Mouse (Mus musculus) midbrain, embryonic 11.5 days (tissue): Measurements from ENCODE around the gene Gm6592. TPM values are rescaled to one million over a fixed set of nuclear protein-coding genes. Genes with fewer than 3 reads are reported as not detected.
A peak's percentile ranks its signal among the peaks of the same experiment; 100 is the strongest.

Experiments used
- ATAC-seq: fragments of 200-750 bp; cut with Nextera tagmentation; 2 replicates; pipeline ENCODE4 v1.8.0; 2017; ENCODE audit warnings: moderate TSS enrichment, moderate library complexity; ENCODE audit not compliant: low FRiP score
- DNase-seq: peaks from one replicate; pipeline ENCODE4 v3.0.0; 2015; ENCODE audit warnings: low spot score; ENCODE audit errors: missing footprints
- H3K27ac ChIP-seq: fragments of 300-500 bp; sonication (generic); 2 replicates; pipeline ENCODE4 v1.5.1; 2014; ENCODE audit warnings: low read depth, low read length
- H3K27me3 ChIP-seq: fragments of 300-500 bp; sonication (generic); 2 replicates; pipeline ENCODE4 v1.6.1; 2014; ENCODE audit warnings: mild to moderate bottlenecking, low read length, moderate library complexity, mixed read lengths; ENCODE audit not compliant: control insufficient read depth, insufficient read depth
- H3K36me3 ChIP-seq: fragments of 300-500 bp; sonication (generic); 2 replicates; pipeline ENCODE4 v1.6.1; 2014; ENCODE audit warnings: mild to moderate bottlenecking, low read length, moderate library complexity, mixed read lengths; ENCODE audit not compliant: control insufficient read depth, insufficient read depth
- H3K4me1 ChIP-seq: fragments of 300-500 bp; sonication (generic); 2 replicates; pipeline ENCODE4 v1.6.1; 2014; ENCODE audit warnings: low read length; ENCODE audit not compliant: control insufficient read depth, insufficient read depth
- H3K4me2 ChIP-seq: fragments of 300-500 bp; sonication (generic); 2 replicates; pipeline ENCODE4 v1.6.1; 2014; ENCODE audit warnings: mild to moderate bottlenecking, moderate library complexity
- H3K4me3 ChIP-seq: fragments of 300-500 bp; sonication (generic); 2 replicates; pipeline ENCODE4 v1.5.1; 2014; ENCODE audit warnings: low read depth, low read length
- H3K9ac ChIP-seq: fragments of 300-500 bp; sonication (generic); 2 replicates; pipeline ENCODE4 v1.6.1; 2014; ENCODE audit warnings: low read length
- H3K9me3 ChIP-seq: fragments of 300-500 bp; sonication (generic); 2 replicates; pipeline ENCODE4 v1.6.1; 2016; ENCODE audit warnings: low read length; ENCODE audit not compliant: control insufficient read depth
- WGBS: fragments of 180-500 bp; shearing (Covaris S2); extraction: QIAGEN DNeasy Blood & Tissue Kit; methylation state at CpG from one replicate; pipeline ENCODE4 v1.1.7; 2014; 5-methylcytosine and 5-hydroxymethylcytosine counted together
- polyA plus RNA-seq: library from polyadenylated mRNA; unstranded; fragments of >200 nt; fragmentation: Nextera tagmentation; extraction: Ambion mirVana; gene quantifications from 2 replicates; pipeline ENCODE4 v1.2.1, GENCODE M21; 2014

Gm6592 gene
- polyA plus RNA-seq, 1 experiment from 2014 or later = not detected

- Histone ChIP-seq H3K9me3 (no peaks in the 10 kb centered on the region), H3K4me2 (peak overlapping the region; percentile 60), H3K27me3 (no peaks in the 10 kb centered on the region), H3K36me3 (no peaks in the 10 kb centered on the region), H3K4me3 (peak overlapping the region; percentile 55), H3K4me1 (no peaks in the 10 kb centered on the region), H3K9ac (peak overlapping the region; percentile 78), H3K27ac (peak overlapping the region; percentile 68)
- DNase-seq = peak; percentile 89
- 14% methylated on average over 30 of the region's 42 CpGs for WGBS
- peak; percentile 83 for ATAC-seq
Measured at GRCm38 (mm10) chrX:8893182-8893651, 49.4 kb downstream of the Gm6592 start.

Other genes with a start within 250 kb of the Gm6592 start
- not detected in 2 replicates for gene Ssxb8, start 153.2 kb upstream of the Gm6592 start, polyA plus RNA-seq
- gene Ssx9, start 95.6 kb upstream of the Gm6592 start, polyA plus RNA-seq = not detected in 2 replicates
- gene Ssxb5, start 40.3 kb upstream of the Gm6592 start, polyA plus RNA-seq = not detected in 2 replicates
- not detected in 2 replicates for gene Gm5751, start 30.3 kb downstream of the Gm6592 start, polyA plus RNA-seq
- 8.1 and 9.7 TPM in 2 replicates for gene B630019K06Rik, start 48.4 kb downstream of the Gm6592 start, polyA plus RNA-seq
- not detected in 2 replicates for gene Fthl17b, start 119.0 kb downstream of the Gm6592 start, polyA plus RNA-seq
- not detected in 2 replicates for gene Fthl17c, start 132.6 kb downstream of the Gm6592 start, polyA plus RNA-seq
- not detected in 2 replicates for gene Fthl17d, start 142.8 kb downstream of the Gm6592 start, polyA plus RNA-seq
- gene Fthl17e, start 189.5 kb downstream of the Gm6592 start, polyA plus RNA-seq = not detected in 2 replicates
- gene Fthl17f, start 219.0 kb downstream of the Gm6592 start, polyA plus RNA-seq = not detected in 2 replicates